Mouse (Mus musculus) limb, embryonic 14.5 days (tissue): ENCODE results near the gene Pfkp. TPM values are rescaled to one million over a fixed set of nuclear protein-coding genes. Genes with fewer than 3 reads are reported as not detected.

Experiments used
- ATAC-seq: fragments of 200-750 bp; cut with Nextera tagmentation; 2 replicates; pipeline ENCODE4 v1.8.0; 2017; ENCODE audit warnings: low read depth, moderate number of reproducible peaks, moderate TSS enrichment; ENCODE audit not compliant: low FRiP score
- DNase-seq: peaks from one replicate; pipeline ENCODE4 v3.0.0-alpha.2; 2015; ENCODE audit warnings: low spot score
- H3K27ac ChIP-seq: fragments of 300-500 bp; sonication (generic); replicated peaks from 2 replicates; pipeline ENCODE4 v1.5.1; 2014; ENCODE audit warnings: low read depth, mild to moderate bottlenecking, low read length, moderate library complexity, mixed read lengths
- H3K27me3 ChIP-seq: fragments of 300-500 bp; sonication (generic); 2 replicates; pipeline ENCODE4 v1.6.1; 2014; ENCODE audit warnings: low read length, mixed read lengths; ENCODE audit not compliant: control insufficient read depth, insufficient read depth
- H3K36me3 ChIP-seq: fragments of 300-500 bp; sonication (generic); 2 replicates; pipeline ENCODE4 v1.6.1; 2014; ENCODE audit warnings: mild to moderate bottlenecking, low read length, moderate library complexity, mixed read lengths; ENCODE audit not compliant: control insufficient read depth, insufficient read depth
- H3K4me1 ChIP-seq: fragments of 300-500 bp; sonication (generic); 2 replicates; pipeline ENCODE4 v1.6.1; 2014; ENCODE audit warnings: antibody characterized with exemption, low read length, mixed read lengths; ENCODE audit not compliant: control insufficient read depth, insufficient read depth
- H3K4me2 ChIP-seq: fragments of 300-500 bp; sonication (generic); replicated peaks from 2 replicates; pipeline ENCODE4 v1.6.1; 2014; ENCODE audit warnings: low read depth, mild to moderate bottlenecking, low read length, moderate library complexity; ENCODE audit not compliant: severe bottlenecking
- H3K4me3 ChIP-seq: fragments of 300-500 bp; sonication (generic); replicated peaks from 2 replicates; pipeline ENCODE4 v1.5.1; 2014; ENCODE audit warnings: low read length
- H3K9ac ChIP-seq: fragments of 300-500 bp; sonication (generic); 2 replicates; pipeline ENCODE4 v1.6.1; 2014; ENCODE audit warnings: mild to moderate bottlenecking, low read depth, low read length, moderate library complexity; ENCODE audit not compliant: severe bottlenecking
- H3K9me3 ChIP-seq: fragments of 300-500 bp; sonication (generic); 2 replicates; pipeline ENCODE4 v1.6.1; 2016; ENCODE audit warnings: low read length; ENCODE audit not compliant: control insufficient read depth
- POLR2A ChIP-seq: fragments of 200-500 bp; IDR thresholded peaks from 2 replicates; pipeline ENCODE4 v1.8.0; 2012; ENCODE audit warnings: inconsistent platforms, mild to moderate bottlenecking, moderate library complexity, borderline replicate concordance; ENCODE audit not compliant: insufficient read depth, insufficient read length; ENCODE audit errors: extremely low read depth
- WGBS: fragments of 180-500 bp; shearing (Covaris S2); extraction: QIAGEN DNeasy Blood & Tissue Kit; methylation state at CpG from one replicate; pipeline ENCODE4 v1.1.7; 2014; 5-methylcytosine and 5-hydroxymethylcytosine counted together
- polyA plus RNA-seq, 2 experiments: library from polyadenylated mRNA; depleted of rRNA in 1 of 2; stranded (reverse) in 1 of 2; unstranded in 1 of 2; fragments of >200 nt; fragmentation: Nextera tagmentation in 1 of 2; extraction: Ambion mirVana in 1 of 2; gene quantifications; 2 replicates each; pipeline versions ENCODE4 v1.2.1 to v1.2.3; 2012 to 2014

Pfkp gene
- polyA plus RNA-seq, 2 experiments = 12.2 TPM

DNA sequence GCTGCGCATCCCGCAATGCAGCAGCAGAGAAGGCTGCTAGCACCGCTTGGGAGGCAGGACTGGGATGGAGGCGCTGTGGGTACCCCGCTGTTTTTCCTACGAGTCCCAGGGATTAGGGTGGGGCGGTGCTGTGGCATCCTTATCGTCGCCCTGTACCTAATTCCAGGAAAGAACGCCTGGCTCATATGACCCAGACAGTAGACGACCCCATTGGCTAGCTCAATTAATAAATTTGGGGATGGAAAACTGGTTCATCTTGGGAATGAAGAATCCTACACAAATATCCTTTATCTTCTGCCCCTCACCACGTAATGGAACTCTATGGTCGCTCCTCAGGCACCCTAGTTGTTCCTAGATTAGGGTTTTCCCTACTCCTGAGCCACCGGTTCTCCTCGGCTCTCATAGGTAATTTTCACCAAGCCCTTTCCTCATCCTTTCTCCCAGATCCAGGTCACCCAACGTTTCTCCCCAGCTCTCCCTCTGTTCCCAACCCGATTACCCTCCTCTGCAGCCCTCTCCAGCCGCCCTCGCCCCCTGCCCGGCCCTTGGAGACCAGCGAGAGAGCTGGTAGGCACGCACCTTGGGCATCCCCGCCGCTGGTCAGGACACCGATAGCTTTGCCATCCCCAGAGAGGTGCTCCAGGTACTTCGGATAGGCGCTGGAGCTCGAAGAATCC lies 447 bp downstream of the Pfkp start:
- no peak overlapping the region for H3K27ac ChIP-seq
- H3K4me2 ChIP-seq = peak overlapping the region; percentile 96
- peaks cover 14% of the 10 kb centered on the region; the same call in 1 of the 2 replicates for H3K4me1 ChIP-seq
- no peaks in the 10 kb centered on the region for H3K9me3 ChIP-seq
- ATAC-seq = peak; percentile 13; the same call in 1 of the 2 replicates
- H3K27me3 ChIP-seq = no peaks in the 10 kb centered on the region
- peak overlapping the region; percentile 51 for H3K9ac ChIP-seq
- no peak for TF ChIP-seq POLR2A
- no peak for DNase-seq
- H3K36me3 ChIP-seq = no peaks in the 10 kb centered on the region
- H3K4me3 ChIP-seq = peak overlapping the region; percentile 45
- 0% methylated on average over 27 of the region's 28 CpGs for WGBS

DNA sequence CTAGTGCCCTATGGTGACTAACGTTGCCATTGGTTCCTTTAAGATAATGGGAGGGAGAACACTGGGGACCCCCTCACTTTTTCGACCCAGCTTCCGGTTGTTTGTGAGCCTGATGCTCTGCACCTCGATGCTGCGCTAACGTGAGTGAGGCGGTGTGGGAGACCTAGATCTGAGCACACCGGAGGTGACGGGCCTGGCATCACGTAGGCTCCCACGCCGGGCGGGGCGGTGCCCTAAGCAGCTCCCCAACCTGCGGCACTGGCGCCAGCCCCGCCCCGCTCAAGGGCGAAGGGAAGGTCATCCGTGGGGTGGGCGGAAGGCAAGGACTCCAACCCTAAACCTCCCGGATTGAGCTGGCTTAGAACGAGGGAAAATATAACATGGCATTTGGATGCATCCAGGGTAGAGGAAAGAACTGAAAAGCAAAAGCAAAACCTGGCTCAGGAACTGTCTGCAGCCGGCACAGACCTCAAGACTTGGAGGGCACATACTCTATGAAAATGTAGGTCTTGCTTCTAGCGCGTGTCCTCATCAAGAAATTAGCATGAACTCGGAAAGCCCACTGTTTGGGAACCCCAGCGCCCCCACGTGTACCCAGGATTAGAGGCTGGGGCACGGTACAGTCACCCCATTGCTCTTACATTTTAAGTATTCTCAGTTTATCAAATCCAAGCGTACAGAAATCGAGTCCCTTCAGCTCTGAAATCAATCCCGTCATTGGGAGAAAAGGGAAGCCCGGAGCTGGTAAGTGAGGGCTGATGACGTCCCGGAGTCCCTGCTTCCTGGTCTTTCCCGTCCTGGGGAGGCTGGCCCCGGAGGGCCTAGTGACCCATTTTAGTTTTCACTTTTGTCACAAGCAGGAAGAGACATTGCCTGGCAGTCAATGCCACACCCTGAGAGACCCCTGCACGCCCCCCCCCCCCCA lies 1.2 kb downstream of the Pfkp start:
- no peak for DNase-seq
- H3K4me3 ChIP-seq = peak overlapping the region; percentile 45
- H3K36me3 ChIP-seq = no peaks in the 10 kb centered on the region
- no peak overlapping the region for H3K27ac ChIP-seq
- under 1% methylated on average over 39 of the region's 39 CpGs for WGBS
- H3K4me2 ChIP-seq = peak overlapping the region; percentile 96
- H3K9me3 ChIP-seq = no peaks in the 10 kb centered on the region
- H3K4me1 ChIP-seq = peaks cover 14% of the 10 kb centered on the region; the same call in 1 of the 2 replicates
- H3K27me3 ChIP-seq = no peaks in the 10 kb centered on the region
- TF ChIP-seq POLR2A = no peak
- peak overlapping the region; percentile 51 for H3K9ac ChIP-seq
- ATAC-seq = peak; percentile 31; the same call in 1 of the 2 replicates

DNA sequence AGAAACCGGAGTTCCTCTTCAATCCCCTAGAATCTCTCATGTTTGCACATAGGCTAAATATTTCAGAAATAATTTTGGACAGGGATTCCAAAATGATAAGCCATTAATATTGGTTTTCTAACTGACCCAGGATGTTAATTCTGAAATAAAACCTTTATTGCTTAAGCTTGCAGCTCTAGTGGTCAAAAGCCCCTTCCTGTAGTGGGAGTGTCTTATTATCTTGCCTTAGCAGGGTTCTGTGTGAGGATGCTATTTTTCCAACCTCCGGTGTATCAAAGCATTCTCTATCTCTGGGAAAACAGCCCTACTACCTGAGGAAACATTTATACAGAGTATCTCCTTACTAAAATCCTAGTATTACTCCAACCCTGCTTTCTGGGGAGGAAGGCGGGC lies 1.9 kb downstream of the Pfkp start:
- DNase-seq (no peak), ATAC-seq (no peak)
- peak overlapping the region; percentile 45 for H3K4me3 ChIP-seq
- H3K9me3 ChIP-seq = no peaks in the 10 kb centered on the region
- peak overlapping the region; percentile 96 for H3K4me2 ChIP-seq
- peak overlapping the region; percentile 51; the same call in 1 of the 2 replicates for H3K9ac ChIP-seq
- no peak for TF ChIP-seq POLR2A
- H3K36me3 ChIP-seq = no peaks in the 10 kb centered on the region
- H3K4me1 ChIP-seq = peaks cover 14% of the 10 kb centered on the region; the same call in 1 of the 2 replicates
- H3K27me3 ChIP-seq = no peaks in the 10 kb centered on the region
- WGBS = 51% methylated on average over 3 of the region's 3 CpGs
- H3K27ac ChIP-seq = no peak overlapping the region

DNA sequence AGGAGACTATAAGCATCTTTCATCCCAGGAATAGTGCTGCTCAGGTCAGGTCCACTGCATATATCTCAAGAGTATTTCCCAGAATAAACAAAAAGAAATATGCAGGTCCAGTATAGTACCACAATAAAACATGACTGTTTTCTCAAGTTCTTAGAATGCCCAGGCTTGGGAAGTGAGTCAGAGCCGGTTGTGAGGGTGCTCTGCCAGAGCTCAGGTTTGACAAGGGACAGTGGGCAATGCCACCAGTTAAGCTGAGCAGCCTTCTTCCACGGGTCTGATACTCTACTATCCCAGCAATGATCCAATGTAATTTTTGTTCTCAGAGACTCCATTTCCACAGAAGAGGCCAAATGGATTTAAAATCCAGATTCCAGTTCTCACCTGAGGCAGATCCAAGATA lies 2.3 kb downstream of the Pfkp start:
- TF ChIP-seq POLR2A = no peak
- H3K27me3 ChIP-seq = no peaks in the 10 kb centered on the region
- DNase-seq (no peak), ATAC-seq (no peak)
- H3K9ac ChIP-seq = no peak overlapping the region
- H3K4me2 ChIP-seq = no peak overlapping the region
- H3K4me3 ChIP-seq = no peak overlapping the region
- H3K9me3 ChIP-seq = no peaks in the 10 kb centered on the region
- 78% methylated on average over 2 of the region's 2 CpGs for WGBS
- H3K4me1 ChIP-seq = peaks cover 14% of the 10 kb centered on the region; the same call in 1 of the 2 replicates
- no peak overlapping the region for H3K27ac ChIP-seq
- H3K36me3 ChIP-seq = no peaks in the 10 kb centered on the region

DNA sequence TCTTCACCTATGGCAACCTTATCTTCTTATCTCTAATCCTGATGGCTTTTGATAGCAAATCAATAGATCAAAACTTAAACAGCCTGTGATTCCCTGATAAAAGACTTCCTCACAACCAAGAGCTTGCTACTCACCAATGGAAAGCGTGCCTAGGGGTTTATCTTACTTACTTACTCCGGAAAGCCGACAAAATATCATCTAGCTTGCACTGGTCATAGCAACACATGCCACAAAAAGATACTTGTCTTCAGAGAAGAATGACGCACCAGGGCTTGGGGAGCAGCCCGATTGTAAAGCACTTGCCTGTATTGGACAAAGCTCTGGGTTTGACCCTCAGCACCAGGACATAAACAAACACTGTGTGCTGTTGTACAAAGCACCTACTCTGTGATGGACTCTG lies 4.6 kb downstream of the Pfkp start:
- Histone ChIP-seq H3K4me1 (peaks cover 12% of the 10 kb centered on the region; the same call in 1 of the 2 replicates), H3K9me3 (no peaks in the 10 kb centered on the region), H3K4me3 (no peak overlapping the region), H3K27ac (no peak overlapping the region), H3K9ac (no peak overlapping the region), H3K4me2 (no peak overlapping the region), H3K27me3 (no peaks in the 10 kb centered on the region), H3K36me3 (no peaks in the 10 kb centered on the region)
- DNase-seq (no peak), ATAC-seq (no peak)
- TF ChIP-seq POLR2A = no peak
- WGBS = 90% methylated on average over 5 of the region's 5 CpGs
